Mouse (Mus musculus) lung, embryonic 16.5 days (tissue): ENCODE results near the gene Prkci. TPM values are rescaled to one million over a fixed set of nuclear protein-coding genes. Genes with fewer than 3 reads are reported as not detected.

Experiments used
- ATAC-seq: fragments of 200-750 bp; cut with Nextera tagmentation; 2 replicates; pipeline ENCODE4 v1.8.0; 2017; ENCODE audit warnings: low read depth, mild to moderate bottlenecking, moderate library complexity
- H3K27ac ChIP-seq: fragments of 300-500 bp; sonication (generic); 2 replicates; pipeline ENCODE4 v1.5.1; 2014; ENCODE audit warnings: mild to moderate bottlenecking, control low read depth, low read length
- H3K27me3 ChIP-seq: fragments of 300-500 bp; sonication (generic); 2 replicates; pipeline ENCODE4 v1.6.1; 2014; ENCODE audit warnings: low read depth, low read length, mixed read lengths; ENCODE audit not compliant: control insufficient read depth, insufficient read depth
- H3K36me3 ChIP-seq: fragments of 300-500 bp; sonication (generic); 2 replicates; pipeline ENCODE4 v1.6.1; 2014; ENCODE audit warnings: low read length; ENCODE audit not compliant: control insufficient read depth, insufficient read depth
- H3K4me1 ChIP-seq: fragments of 300-500 bp; sonication (generic); replicated peaks from 2 replicates; pipeline ENCODE4 v1.6.1; 2014; ENCODE audit warnings: low read length, mixed read lengths; ENCODE audit not compliant: control insufficient read depth, insufficient read depth
- H3K4me2 ChIP-seq: fragments of 300-500 bp; sonication (generic); 2 replicates; pipeline ENCODE4 v1.6.1; 2014; ENCODE audit warnings: low read depth, low read length, control low read depth
- H3K4me3 ChIP-seq: fragments of 300-500 bp; sonication (generic); 2 replicates; pipeline ENCODE4 v1.5.1; 2014; ENCODE audit warnings: mild to moderate bottlenecking, low read length, control low read depth
- H3K9ac ChIP-seq: fragments of 300-500 bp; sonication (generic); 2 replicates; pipeline ENCODE4 v1.6.1; 2014; ENCODE audit warnings: low read length, control low read depth
- H3K9me3 ChIP-seq: fragments of 300-500 bp; sonication (generic); 2 replicates; pipeline ENCODE4 v1.6.1; 2016; ENCODE audit warnings: low read length; ENCODE audit not compliant: control insufficient read depth
- WGBS: fragments of 180-500 bp; shearing (Covaris S2); extraction: QIAGEN DNeasy Blood & Tissue Kit; methylation state at CpG from one replicate; pipeline ENCODE4 v1.1.7; 2014; 5-methylcytosine and 5-hydroxymethylcytosine counted together
- polyA plus RNA-seq: library from polyadenylated mRNA; unstranded; fragments of >200 nt; fragmentation: Nextera tagmentation; extraction: Ambion mirVana; gene quantifications from 2 replicates; pipeline ENCODE4 v1.2.1, GENCODE M21; 2015

Gene Prkci
- polyA plus RNA-seq, 1 experiment from 2014 or later: 53.2 TPM

DNA sequence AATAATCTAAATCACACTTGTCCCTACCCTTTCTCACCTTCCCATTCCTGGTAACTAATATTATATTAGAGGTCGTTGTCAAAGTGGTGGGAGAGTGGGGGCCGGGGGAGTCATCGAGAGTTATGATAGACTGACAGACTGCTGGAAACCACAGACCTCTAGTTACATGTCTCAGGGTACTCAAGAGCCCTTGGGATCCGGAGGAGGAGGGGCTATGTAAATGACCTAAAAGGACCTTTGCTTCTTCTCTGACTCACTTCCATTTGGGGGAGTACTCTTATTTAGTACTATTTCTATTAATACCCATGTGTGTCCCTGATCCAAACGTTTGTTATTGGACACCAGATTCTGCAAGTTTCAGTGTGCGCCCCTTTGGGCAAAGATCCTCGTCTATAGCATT is 94.4 kb downstream of the Prkci start:
- ATAC-seq: no peak
- H3K4me2 ChIP-seq: no peak overlapping the region
- no peaks in the 10 kb centered on the region for H3K27me3 ChIP-seq
- no peaks in the 10 kb centered on the region for H3K36me3 ChIP-seq
- no peak overlapping the region for H3K27ac ChIP-seq
- no peak overlapping the region for H3K9ac ChIP-seq
- no peak overlapping the region for H3K4me3 ChIP-seq
- peaks cover 8% of the 10 kb centered on the region for H3K4me1 ChIP-seq
- H3K9me3 ChIP-seq: no peaks in the 10 kb centered on the region
- 42% methylated on average over 7 of the region's 7 CpGs for WGBS

DNA sequence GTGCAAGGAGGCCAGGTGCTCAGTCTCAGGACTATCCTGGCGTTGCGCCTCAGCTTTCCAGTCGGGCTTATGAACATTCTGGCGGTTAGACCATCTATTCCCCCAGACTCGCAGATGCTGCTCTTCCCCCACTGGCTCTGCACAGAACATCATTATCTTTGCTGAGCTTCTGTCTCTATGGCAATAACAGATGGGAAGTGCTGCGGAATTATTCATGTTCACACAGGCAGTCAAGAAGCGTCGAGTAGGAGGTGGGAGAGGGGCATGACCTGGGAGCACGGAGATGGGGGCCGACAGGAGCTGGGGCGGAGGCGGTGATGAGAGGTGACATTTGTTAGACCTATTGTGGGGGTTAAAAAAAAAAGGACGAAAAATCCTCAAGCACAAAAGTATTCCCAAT is 97.6 kb downstream of the Prkci start:
- peak overlapping the region; percentile 76 for H3K4me2 ChIP-seq
- H3K4me1 ChIP-seq: peaks cover 21% of the 10 kb centered on the region
- no peaks in the 10 kb centered on the region for H3K27me3 ChIP-seq
- no peaks in the 10 kb centered on the region for H3K9me3 ChIP-seq
- H3K4me3 ChIP-seq: peak overlapping the region; percentile 73
- no peaks in the 10 kb centered on the region for H3K36me3 ChIP-seq
- peak overlapping the region; percentile 82 for H3K9ac ChIP-seq
- H3K27ac ChIP-seq: peak overlapping the region; percentile 99
- ATAC-seq: no peak
- WGBS: 7% methylated on average over 13 of the region's 13 CpGs

DNA sequence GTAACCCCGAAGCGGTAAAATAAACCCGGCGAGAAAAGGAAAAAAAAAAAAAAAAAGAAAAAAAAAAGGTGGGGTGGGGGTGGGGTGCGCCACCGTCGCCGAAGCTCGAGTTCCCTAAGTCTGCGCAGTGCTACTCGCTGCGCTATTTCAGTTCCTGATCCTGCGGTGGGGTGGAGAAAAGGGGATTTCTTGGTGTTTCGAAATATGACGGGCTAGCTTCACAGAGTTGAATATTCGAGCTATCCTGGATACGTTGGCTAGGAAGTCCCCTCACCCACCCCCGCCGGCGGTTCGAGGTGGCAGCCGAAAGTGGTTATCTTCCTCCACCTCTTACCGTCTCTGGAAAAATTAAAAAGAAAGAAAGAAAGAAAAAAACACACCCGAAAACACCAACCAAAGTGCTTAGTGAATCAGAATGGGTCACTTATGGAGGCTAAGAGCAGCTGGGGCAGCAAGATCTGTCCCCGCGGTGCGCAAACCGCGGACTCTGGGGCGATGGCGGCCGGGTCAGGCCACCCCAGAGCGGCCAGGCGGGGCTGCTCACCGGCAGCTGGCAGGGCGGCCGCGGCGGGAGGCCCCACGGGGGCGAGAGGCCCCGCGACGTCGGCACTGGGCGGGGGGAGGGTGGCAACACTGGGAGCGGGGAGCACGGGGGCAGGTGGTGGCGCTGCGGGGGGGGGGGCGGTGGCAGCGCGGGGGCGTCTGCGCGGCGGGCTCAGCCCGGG is 98.2 kb downstream of the Prkci start:
- peak; percentile 58 for ATAC-seq
- Histone ChIP-seq H3K4me3 (peak overlapping the region; percentile 73), H3K36me3 (peaks cover 2% of the 10 kb centered on the region; the same call in 1 of the 2 replicates), H3K27ac (peak overlapping the region; percentile 99), H3K9ac (peak overlapping the region; percentile 82), H3K4me1 (peaks cover 25% of the 10 kb centered on the region), H3K9me3 (no peaks in the 10 kb centered on the region), H3K4me2 (peak overlapping the region; percentile 76), H3K27me3 (no peaks in the 10 kb centered on the region)
- WGBS: under 1% methylated on average over 39 of the region's 58 CpGs

DNA sequence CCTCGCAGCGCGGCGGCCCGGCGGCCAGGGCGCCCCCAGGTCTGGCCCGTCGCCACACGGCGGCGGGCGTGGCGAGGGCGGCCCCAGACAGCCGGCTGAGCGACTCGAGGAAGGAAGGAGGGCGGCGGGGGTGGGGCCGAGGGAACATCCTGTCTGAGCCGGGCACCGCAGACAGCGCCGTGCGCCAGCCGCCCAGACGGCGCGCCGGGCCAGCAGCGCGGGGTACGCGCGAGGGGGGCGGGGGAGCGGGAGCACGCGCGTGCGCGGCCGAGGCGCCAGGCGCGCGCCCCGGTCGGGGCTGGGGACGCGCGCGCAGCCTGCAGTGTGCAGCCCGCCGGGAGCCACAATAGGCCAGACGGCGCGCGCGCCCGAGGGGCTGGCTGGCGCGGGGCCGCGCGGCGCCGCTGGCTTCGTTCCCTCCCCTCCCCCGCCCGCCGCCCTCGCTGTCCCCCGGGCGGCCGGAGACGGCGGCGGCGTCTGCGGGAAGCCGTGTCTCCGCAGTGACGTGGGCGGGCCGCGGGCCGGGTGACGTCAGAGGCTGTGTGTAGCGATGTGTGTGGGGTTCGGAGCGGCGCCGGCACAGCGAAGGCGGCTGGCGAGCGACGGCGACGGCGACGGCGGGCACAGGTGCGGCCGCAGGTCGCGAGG is 99.1 kb downstream of the Prkci start, which contains the start of gene Skil:
TSS of gene Skil (plus strand) at position 528 of the 648 bp plus-strand sequence.
- Histone ChIP-seq H3K4me1 (peaks cover 27% of the 10 kb centered on the region), H3K9me3 (no peaks in the 10 kb centered on the region), H3K4me2 (peak within 1 kb of the TSS; percentile 76), H3K9ac (peak within 1 kb of the TSS; percentile 82), H3K36me3 (peaks cover 2% of the 10 kb centered on the region; the same call in 1 of the 2 replicates), H3K27ac (peak within 1 kb of the TSS; percentile 99), H3K4me3 (peak within 1 kb of the TSS; percentile 73), H3K27me3 (no peaks in the 10 kb centered on the region)
- ATAC-seq: peak; percentile 96
- WGBS: 0% methylated on average over 53 of the region's 109 CpGs

DNA sequence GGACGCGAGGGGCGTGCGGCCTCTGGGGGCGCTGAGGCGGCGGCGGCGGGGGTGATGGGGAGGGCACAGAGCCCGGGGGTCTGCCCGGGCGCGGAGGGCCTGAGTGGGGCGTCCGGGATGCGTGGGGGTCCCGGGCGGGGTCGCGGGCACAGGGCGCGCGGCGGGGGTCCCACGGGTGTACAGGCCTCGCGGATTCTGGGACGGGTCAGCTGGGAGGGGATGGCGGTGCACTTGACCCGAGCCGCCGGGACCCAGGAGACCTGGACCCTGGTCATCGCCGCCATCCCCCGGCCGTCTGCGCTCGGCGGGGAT is 99.6 kb downstream of the Prkci start:
- Histone ChIP-seq H3K4me2 (peak overlapping the region; percentile 65), H3K9ac (peak overlapping the region; percentile 77), H3K9me3 (no peaks in the 10 kb centered on the region), H3K27me3 (no peaks in the 10 kb centered on the region), H3K27ac (peak overlapping the region; percentile 99), H3K4me3 (peak overlapping the region; percentile 73), H3K36me3 (peaks cover 2% of the 10 kb centered on the region; the same call in 1 of the 2 replicates), H3K4me1 (peaks cover 32% of the 10 kb centered on the region)
- ATAC-seq: no peak; the same call in 1 of the 2 replicates
- under 1% methylated on average over 31 of the region's 39 CpGs for WGBS

DNA sequence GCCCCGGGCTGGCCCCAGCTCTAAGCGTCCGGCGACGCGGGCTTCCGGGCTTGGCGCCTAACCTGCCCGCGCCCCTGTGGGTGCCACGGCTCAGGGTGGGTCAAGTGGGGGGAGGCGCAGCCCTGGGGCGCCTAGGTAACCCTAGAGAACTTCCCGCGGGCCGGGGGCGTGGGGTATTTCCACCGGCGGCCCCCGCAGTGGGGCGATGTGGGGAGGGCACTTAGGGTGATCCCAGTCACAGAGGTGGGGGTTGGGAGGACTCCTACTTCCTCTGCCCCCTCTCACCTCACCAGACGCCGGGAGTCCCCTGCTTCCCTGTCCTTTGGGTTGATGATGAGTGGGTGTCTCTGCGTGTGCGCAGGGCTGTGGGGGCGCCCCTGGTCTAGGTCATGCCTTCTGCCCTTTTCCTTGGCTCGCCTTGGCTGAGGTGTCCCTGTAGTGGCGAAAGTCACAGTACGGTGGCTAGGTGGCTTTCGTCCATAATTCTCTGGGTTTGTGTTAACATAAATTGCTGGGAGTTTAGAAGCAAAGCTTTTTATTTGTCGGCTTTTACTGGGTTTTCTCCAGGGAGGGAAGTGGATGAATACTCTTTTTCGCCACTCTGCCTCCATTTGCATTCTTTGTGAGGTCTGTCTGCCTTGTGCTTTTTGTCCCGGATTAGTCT is 100.1 kb downstream of the Prkci start:
- H3K4me2 ChIP-seq: peak overlapping the region; percentile 65
- no peaks in the 10 kb centered on the region for H3K9me3 ChIP-seq
- H3K27me3 ChIP-seq: no peaks in the 10 kb centered on the region
- peaks cover 2% of the 10 kb centered on the region; the same call in 1 of the 2 replicates for H3K36me3 ChIP-seq
- under 1% methylated on average over 32 of the region's 33 CpGs for WGBS
- H3K27ac ChIP-seq: peak overlapping the region; percentile 99
- H3K4me1 ChIP-seq: peaks cover 33% of the 10 kb centered on the region
- H3K9ac ChIP-seq: peak overlapping the region; percentile 77
- peak overlapping the region; percentile 73 for H3K4me3 ChIP-seq
- ATAC-seq: peak; percentile 16; the same call in 1 of the 2 replicates

DNA sequence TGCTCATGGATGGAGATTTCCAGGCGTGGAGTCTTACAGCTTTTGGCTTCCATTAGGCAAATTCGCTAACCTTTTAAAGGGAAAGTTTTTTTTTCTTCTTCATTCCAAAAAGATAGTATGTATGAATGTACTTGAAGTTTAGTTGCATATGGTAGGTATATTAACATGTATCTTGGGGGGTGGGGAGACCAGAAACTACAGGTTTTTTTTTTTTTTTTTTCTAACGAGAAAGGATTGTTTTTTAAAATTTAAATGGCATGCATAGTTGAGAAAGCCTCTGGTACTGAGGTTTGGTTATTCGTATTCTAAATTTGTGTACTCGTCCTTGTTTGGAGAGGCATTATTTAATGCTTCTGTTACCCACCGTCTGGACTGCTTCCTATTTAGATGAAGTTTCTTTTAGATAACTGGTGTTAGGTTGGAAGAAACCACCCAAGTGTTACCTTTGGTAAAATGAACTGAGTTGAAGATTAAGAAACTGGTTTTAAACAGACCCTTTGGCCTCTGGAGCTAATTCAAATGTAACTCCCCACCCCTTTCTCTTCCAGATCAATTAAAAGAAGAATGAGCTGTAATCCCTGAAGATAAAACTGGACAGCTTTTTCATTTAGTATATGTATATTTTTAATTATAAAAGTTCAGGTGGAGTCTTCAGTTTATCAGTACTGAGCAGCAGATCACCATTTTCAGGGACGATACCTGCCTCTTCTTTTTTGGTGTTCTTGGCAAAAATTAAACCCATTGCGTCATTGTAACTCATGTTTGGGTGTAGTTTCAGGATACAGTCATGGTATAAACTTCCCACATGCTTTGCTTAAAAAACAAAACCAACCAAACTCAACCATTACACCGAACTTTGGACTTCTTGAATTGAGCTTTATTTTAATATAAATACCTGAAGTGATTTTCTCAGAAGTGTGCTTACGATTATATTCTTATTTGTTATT is 100.9 kb downstream of the Prkci start:
- Histone ChIP-seq H3K27ac (peak overlapping the region; percentile 99), H3K27me3 (no peaks in the 10 kb centered on the region), H3K9ac (peak overlapping the region; percentile 77), H3K4me1 (peaks cover 36% of the 10 kb centered on the region), H3K4me3 (peak overlapping the region; percentile 73), H3K9me3 (no peaks in the 10 kb centered on the region), H3K36me3 (peaks cover 2% of the 10 kb centered on the region; the same call in 1 of the 2 replicates), H3K4me2 (peak overlapping the region; percentile 65)
- WGBS: 31% methylated on average over 10 of the region's 10 CpGs
- no peak for ATAC-seq

DNA sequence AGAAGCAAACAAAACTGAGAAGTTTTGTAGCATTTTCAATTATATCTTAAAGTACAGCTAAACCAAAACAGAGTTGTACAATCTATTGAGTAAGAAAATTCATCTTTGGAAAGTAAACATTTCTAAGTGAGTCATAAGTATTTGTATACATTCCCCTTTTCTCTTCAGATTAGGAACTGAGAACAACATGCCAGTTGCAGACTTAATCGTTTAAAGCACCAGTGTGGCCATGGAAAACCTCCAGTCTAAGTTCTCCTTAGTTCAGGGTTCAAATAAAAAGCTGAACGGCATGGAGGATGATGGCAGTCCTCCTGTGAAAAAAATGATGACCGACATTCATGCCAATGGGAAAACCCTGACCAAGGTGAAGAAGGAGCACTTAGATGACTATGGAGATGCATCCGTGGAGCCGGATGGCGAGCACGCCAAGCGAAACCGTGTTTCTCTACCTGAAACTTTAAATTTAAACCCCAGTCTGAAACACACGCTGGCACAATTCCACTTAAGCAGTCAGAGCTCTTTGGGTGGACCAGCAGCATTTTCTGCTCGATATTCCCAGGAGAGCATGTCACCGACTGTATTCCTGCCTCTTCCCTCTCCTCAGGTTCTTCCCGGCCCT is 101.7 kb downstream of the Prkci start:
- Histone ChIP-seq H3K9ac (peak overlapping the region; percentile 30), H3K4me1 (peaks cover 36% of the 10 kb centered on the region), H3K27ac (peak overlapping the region; percentile 18), H3K27me3 (no peaks in the 10 kb centered on the region), H3K9me3 (no peaks in the 10 kb centered on the region), H3K4me2 (peak overlapping the region; percentile 39), H3K36me3 (peaks cover 2% of the 10 kb centered on the region; the same call in 1 of the 2 replicates), H3K4me3 (peak overlapping the region; percentile 12; the same call in 1 of the 2 replicates)
- ATAC-seq: no peak
- 60% methylated on average over 13 of the region's 13 CpGs for WGBS
